Mouse (Mus musculus) CD8-positive naive resting alpha-beta T cell, adult 2 months (primary cell): ENCODE data around the gene Uhrf2.

Experiments used
- DNase-seq, 2 experiments: peaks; one replicate each; pipeline ENCODE4 v3.0.0; 2022; ENCODE audit warnings: low read depth in 2 of 2, low spot score in 2 of 2

Gene Uhrf2

DNA sequence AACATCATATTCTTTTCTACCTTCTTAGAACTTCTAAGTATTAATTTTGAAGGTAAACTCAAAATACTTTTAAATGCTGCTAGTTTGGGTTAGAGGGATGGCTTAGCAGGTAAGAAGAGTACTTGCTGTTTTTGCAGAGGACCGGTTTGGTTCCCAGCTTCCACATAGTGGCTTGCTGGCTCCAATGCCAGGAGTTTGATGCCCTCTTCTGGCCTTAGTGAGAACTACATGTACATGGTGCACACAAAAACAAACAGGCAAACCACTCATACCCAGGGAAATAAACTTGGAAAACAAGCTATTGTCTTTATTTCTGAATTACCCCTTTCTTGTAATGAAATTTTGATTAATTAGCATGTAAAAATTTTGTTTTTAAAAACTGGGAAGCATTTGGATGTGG lies 15.5 kb downstream of the Uhrf2 start:
- DNase-seq: peak; percentile 31 to 37

DNA sequence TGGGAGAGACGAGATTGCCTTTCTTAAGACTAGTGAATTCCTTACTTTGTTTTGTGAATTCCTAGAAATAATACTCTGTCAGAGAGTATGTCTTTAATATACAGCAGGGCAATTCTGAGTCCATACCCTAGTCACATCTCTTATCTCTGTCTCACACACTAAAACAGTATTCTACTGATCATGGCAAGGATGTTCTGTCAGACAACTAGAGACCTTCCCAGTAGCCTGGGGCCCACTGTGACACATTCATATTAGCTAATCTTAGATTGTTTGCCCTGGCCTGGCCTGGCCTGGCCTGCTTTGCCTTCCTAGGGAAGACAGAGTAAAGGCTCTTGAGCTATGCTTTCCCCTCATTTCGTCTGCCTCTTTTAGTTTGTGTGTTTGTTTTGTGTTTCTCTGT lies 20.3 kb downstream of the Uhrf2 start:
- DNase-seq: no peak

DNA sequence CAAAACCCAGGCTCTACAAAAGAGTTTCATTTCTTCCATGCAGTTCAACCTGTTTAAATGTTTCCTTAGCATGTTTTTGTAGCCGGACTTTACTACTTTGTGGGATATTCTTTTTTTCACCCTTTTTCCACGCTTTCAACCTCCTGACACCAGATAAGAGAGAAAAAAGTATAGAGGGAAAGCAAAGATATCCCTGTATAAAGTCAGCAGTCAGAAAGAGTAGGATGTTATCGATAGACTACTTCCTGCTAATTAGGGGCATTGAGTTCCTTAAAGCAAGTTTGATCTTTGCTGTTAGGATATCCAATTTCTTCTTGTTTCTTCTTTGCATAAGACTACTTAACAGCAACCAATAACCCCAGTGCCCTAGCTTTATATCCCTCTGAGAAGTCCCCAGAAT lies 21.2 kb downstream of the Uhrf2 start:
- DNase-seq: no peak

DNA sequence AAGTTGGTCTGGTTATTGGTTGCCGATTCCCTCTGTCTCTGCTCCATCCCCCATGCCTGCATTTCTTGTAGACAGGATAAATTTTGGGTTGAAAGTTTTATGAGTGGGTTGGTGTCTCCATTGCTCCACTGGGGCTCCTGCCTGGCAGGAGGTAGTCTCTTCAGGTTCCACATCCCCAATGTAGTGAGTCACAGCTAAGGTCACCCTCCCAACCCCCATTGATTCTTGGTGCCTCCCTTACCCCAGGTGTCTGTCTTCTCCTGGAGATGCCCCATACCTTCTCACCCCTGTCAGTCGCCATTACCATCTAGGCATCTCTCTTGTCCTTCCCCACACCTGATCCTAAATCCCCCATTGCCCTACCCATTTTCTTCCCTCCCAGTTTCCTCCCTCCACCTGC lies 23.9 kb downstream of the Uhrf2 start:
- DNase-seq: no peak

DNA sequence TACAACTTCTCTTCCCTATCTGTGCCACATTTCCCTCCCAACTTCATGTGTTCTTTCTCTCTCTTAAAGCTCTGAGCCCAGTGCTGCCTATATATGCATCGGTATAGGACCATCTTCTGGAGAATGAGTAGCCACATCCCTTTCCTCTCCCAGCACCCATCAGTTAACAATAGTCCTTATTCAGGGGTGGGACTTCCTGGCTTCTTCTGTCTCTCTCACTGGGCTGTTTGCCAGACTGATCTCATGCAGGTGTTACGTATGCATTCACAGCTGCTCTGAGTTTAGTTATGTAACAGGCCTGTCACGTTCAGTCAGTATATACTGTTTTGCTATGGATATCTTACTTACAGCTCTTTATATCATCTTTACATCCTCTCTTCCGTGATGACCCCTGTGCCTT lies 35.5 kb downstream of the Uhrf2 start:
- DNase-seq: no peak

DNA sequence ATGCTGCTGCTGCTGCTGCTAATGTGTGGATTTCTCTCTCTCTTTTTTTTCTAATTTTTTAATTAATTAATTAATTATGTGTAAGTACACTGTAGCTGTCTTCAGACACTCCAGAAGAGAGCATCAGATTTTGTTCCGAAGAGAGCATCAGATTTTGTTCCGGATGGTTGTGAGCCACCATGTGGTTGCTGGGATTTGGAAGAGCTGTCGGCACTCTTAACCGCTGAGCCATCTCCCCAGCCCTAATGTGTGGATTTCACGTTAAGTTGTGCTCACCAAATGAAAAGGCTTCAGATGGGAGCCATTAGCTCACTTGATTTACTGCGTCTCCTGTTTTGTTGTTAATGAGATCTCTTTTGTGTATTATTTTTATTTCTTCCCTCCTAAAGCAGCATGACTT lies 59.9 kb downstream of the Uhrf2 start:
- no peak for DNase-seq

DNA sequence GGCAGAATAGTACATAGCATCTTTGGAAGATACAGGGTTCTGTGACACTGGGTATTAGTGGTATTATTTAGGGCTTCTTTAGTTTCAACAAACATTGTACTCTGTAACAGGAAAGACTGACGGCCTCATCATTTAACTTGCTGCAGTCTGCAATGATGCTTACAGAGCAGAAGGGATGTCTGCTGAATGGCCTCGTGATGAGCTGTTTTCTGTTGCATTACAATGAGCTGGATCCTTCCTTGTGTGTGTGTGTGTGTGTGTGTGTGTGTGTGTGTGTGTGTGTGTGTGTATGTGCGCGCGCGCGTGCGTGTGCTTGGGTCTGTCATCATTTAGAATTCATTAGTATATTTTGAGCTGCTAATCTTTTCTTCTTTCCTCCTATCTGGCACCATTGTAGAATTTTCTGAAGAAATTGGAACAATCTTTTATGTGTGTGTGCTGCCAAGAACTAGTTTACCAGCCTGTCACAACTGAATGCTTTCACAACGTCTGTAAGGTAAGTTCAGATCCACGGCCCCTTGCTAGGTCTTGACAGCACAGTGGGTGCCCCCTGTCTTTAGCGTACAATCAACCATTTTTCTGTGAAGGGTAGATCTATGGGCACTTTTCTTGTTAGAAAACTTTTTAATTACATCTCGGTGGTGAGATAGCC lies 61.5 kb downstream of the Uhrf2 start:
- DNase-seq: no peak

DNA sequence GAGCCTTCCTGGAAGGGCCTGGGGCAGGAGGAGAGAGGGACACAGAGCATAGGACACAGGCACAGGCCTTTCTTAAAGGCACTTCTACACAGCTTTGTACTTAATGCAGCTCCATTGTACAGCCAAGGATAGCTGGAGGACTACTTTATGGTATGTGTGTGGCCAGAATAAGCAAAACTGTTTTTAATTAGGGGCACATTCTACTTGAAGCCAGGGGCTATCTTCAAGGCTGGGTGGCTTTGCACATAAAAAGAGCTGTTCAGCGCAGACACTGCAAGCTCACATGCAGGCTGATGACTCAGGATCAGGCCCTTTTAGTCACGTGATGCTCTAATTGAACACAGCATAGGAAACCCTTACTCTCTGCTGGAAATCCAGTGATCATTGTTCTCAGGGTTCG lies 65.9 kb downstream of the Uhrf2 start:
- DNase-seq: no peak

DNA sequence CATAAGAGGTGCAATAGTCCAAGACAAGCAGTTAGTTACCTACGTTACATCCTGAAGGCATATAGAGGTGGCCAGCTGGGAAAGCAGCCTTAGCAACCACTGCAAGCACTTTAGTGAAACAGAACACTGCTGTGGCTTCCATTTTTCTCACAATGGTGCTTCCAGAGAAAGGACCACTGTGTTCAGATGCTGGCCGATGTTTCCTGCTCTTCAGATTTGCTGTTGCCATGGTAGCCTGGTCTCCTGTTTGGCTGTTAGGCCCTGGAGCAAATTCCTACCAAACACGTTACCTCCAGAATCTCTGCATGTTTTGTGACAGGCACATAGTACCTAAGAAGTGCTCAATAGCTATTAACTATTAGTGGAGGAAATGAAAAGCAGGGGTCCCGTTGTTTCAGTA lies 66.7 kb downstream of the Uhrf2 start:
- DNase-seq: no peak

DNA sequence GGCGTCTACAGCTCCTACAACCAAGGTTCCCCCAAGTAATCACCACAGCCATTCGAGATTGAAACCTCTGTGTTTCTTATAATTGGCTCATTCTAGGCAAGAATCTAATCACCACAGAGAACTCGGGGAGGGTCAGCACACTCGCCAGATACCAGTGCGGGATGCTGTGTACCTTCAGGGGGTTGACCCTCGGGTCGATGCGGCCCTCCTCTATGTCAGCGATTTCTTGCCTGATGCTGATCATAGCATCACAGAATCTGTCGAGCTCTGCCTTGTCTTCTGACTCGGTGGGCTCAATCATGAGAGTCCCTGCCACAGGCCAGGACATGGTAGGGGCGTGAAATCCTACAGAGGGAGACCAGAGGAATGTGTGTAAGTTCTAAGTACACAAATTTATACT lies 70.3 kb downstream of the Uhrf2 start:
- DNase-seq: no peak

DNA sequence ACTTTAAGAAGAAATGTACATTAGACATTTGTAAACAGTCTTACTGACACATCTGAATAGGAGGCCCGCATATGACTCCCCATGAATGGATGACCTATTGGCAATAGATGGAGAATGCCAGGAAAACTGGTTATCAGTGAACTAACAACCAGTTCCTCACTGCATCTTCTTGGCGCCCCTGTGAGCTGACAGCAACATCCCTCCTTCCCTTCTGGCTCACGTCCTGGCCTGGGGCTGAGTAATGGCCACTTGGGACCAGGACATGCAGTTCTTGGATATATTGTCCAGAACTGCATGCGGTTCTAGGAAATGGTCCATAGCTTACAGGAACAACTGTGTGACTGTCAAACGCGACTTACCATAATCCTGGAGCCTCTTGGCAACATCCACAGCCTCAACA lies 72.3 kb downstream of the Uhrf2 start:
- DNase-seq: no peak

DNA sequence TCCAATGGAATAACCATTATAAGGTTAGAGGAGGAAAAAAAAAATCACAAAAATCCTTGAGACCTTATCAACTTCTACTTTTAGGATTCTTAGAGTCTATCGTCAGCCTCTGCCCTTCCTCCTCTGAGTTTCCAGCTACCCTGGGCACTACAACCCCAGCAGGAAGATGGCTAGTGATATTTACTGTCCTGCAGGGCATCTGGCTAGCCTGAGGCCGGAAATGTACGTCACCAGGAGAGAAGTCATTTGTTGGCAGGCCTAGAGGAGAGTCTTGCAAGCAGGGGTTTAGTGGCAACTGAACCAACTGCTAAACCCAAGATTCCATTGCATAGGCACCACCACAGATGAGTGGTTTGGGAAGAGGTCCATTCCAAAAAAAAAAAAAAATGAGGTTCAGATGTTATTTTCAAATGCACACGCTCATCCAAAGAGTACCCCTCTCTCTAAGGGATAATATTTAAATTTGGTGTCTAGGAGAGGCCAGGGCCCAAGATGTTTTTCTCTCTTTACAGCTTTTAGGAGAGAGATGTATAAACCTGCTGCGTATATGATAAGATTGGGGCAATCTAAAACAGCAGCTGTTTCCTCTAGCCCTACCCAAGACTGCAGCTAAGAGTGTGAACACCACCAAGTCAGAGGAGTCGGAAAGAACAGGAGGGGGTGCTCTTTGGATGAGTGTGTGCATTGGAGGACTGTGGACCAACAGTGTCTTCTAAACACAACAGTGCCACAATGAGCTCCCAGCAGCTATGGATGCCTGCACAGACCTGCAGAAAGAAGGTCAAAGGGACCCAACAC lies 74.9 kb downstream of the Uhrf2 start:
- DNase-seq: no peak

DNA sequence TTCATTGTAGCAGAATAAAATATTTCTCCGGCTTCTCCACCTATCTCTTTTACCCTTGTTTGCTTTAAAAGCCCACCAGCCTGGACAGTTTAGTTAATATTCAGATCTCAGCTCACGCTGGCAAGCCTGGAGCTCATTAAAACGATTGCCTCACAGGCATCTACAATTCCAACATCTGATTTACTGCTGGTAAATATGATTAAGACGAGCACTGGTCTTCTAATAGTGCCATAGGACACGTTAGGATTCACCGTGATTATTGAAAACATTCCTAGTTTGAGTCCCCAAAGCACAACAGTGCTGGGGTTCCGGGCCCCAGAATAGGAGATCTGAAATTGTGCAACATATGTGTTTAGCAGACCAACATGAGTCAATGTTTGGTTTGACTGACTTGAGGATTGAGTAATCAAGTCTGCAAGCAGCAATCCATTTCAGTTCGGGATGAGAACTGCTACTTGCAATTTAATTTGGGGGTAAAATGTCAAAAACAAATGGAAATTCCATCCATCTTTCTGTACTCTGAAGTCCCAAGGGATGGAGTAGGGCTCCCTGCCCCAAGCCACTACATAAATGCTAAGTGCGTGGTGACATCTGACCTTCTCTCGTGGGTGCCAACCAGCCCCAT lies 77.0 kb downstream of the Uhrf2 start:
- DNase-seq: no peak

DNA sequence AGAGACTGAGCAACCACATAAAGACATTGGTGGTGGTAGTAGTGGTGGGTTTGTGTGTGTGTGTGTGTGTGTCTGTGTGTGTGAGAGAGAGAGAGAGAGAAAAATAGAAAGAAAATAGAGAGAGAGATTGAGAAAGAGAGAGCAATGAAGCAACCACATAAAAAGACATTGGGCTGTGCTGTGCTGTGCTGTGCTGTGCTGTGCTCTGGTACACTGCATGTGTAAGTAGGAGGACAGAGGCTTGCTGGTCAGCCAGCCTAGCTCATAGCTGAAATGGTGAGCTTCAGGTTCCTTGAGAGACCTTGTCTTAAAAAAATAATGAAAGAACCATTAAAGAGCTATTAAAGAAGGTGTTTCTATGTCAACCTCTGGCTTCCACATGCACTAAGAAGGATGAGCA lies 78.3 kb downstream of the Uhrf2 start:
- no peak for DNase-seq

DNA sequence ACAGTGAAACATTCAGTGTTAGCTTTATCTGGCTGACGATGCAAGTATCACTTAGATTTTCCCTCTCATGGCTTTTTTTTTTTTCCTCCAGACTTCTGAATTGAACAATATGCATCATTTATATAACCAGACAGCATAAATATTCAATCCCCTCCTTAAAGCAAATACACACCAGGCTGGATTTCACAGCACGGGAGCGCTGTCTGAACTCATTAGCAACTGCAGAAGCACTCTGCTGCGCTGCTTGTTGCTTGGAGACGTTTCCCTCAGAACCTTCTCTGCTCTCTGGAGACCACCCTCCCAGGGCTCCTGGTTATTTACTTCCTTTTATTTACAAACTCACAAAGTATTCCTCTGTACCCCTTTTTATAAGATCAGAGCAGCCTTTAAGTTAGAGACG lies 78.8 kb downstream of the Uhrf2 start:
- no peak for DNase-seq

DNA sequence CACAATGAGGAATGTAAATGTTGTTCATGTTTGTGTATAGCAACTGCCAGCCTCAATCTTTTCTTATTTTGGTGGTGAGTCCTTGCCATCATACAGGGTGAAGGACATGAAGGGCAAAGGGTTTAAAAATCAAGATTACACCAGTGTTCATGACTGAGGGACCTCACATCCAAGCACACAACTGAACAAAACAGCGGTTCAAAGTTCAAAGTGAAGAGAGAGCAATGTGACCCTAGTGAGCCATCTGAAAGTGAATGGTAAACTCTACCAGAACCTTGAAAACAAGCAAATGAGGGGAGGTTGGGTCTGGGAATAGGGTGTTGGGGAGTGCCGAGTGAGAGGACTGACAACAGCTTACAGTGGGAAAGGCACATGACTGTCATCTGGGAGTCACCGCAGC lies 81.1 kb downstream of the Uhrf2 start:
- no peak for DNase-seq

DNA sequence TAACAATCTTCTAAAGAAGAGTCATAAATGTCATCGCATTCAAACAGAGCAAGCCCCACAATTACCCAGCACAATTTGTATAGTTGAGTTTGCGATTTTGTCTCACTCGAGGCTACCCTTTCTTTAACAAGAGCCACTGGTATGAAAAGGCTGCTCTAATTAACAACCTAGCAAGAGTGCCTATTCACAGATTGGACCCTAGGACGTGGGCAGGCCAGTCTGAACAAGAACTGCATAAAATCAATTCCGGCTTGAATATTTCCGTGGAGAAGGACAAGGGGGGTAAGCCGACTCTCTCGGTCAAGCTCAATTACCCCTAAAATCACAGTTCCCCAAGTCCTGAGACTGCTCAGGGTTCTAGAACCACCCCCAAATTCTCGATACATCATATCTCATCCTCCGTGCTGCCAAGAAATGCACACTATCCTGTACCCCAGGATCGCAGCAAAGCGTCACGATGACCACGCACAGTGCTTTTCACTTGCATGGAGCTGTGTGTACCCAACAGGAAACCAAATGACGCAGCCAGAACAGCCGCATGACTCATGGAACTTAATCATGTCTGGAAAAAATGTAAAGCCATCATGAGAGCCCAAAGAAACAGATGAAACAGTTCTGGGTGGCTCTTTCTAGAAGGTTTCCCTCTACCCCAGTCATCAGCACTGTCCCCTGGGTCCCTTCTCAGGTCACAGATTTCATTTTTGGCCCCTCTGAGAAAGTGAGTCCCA lies 82.8 kb downstream of the Uhrf2 start:
- no peak for DNase-seq

DNA sequence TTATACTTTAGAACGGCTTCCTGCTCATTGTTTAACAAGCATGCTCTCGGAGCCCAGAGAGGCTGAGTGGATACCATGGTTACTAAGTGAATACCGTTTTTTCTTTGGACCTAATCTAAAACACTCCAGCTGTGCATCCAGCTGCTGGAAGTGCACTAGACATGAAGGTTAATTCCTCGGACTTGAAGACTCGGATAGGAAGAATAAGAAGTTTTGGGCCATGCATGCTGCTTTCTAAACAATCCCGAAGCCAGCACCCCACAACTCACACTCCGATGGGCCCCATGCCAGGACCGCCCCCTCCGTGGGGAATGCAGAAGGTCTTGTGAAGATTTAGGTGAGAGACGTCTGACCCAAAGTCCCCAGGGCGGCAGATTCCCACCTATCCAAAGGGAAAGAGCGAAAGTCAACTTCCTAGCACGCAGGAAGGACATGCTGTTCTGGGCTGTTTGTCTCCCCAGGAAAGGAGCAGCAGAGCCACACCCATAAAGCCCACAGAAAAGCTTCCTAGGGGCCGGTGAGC lies 84.7 kb downstream of the Uhrf2 start:
- no peak for DNase-seq

DNA sequence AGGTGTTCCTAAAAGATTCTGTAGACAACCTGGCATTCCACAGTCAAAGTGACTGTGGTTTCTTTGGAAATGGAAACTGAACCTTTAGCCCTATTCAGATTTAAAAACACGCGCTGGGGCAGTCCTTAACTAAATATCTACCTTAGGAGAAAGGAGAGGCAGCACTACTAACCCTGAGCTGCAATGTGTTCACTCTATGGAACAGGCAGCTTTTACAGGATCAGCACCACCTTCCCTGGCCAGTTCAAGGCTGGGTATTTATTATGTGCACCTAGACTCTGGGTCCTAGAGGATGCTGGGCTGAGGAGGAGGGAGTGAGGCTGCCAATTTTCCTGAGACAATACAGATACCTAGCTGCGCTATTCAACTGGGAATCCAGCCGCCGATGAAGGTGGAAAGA lies 85.3 kb downstream of the Uhrf2 start:
- DNase-seq: no peak

DNA sequence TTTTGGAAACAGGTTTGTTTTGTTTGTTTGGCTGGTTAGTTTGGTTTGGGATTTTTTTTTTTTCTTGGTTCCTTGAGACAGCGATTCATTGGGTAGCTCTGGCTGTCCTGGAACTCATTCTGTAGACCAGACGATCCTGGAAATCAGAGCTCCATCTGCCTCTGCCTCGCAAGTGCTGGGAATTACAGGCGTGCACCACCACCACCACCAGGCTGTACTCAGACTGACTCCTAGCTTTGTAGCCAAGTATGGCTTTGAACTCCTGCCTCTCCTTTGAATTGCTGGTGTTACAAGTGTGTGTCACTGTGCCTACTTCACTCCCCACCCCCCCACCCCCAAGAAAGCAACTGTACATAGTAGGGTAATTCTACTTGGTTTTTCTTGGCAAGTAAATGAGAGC lies 86.9 kb downstream of the Uhrf2 start:
- no peak for DNase-seq

DNA sequence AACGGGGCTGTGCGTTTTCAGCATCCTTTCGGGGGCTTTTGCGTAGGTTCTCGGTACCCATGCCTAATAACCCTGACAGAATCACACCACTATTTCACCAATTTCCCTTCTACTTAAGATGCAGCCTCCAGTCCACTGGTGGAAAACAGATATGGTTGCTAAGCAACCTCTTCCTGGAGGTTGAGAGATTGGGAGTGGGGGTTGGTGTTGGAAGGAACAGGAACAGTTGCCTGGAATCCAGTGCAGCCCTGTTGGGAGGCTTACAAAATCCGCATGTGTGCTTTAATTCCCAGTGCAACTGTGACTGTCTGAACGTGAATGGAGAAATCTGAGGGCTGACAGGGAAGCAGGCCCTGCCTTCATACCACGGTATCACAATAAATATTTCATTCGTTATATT lies 87.5 kb downstream of the Uhrf2 start:
- DNase-seq: no peak
